Mouse (Mus musculus): ENCODE results near the gene Myh4. TPM values are rescaled to one million over a fixed set of nuclear protein-coding genes. Genes with fewer than 3 reads are reported as not detected.

Myh4 gene
- polyA plus RNA-seq, 1 experiment from 2014 or later = not detected

DNA sequence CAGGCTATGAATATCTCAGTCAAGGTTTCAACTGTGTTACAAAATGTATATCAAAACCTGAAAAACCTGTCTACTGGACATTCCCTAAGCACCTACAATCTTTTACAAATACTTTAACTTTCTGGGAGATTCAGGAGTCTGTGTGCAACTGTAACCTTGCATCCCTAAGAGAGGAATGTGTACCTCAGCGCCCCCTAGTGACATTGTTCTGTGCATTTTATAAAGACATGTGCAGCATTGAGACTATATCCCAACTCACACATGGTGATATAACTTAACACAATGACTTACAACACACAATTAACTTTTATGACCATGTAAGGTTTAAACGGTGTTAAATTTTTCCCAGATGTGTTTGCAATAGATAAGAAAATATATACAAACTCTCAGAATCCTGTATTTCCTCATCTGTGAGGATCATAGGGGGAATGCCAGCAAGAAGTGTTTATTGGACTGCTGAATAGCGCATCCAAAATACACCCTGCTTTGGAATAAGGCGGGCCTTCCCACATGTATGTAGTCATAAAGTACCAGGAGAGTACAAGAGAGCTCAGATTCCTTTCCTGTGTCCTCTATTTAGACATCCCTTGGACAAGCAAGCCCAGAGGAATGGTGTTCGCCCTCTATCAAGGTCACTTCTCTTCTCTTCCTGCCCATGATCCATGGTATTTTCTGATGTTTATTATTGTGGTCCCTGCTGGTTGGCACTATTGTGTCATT is 2.0 kb upstream of the Myh4 start:
- Histone ChIP-seq H3K4me3 (replicated peaks) (no peak overlapping the region), H3K9ac (no peak overlapping the region), H3K9me3 (replicated peaks) (no peaks in the 10 kb centered on the region), H3K4me1 (replicated peaks) (no peaks in the 10 kb centered on the region), H3K36me3 (no peaks in the 10 kb centered on the region), H3K27ac (no peak overlapping the region), H3K4me2 (no peak overlapping the region), H3K27me3 (no peaks in the 10 kb centered on the region)
- 43% methylated on average over 5 of the region's 5 CpGs for WGBS (ENCODE audit: insufficient replicate concordance)
- DNase-seq = no peak
- no peak for ATAC-seq (ENCODE audit: low read depth)

DNA sequence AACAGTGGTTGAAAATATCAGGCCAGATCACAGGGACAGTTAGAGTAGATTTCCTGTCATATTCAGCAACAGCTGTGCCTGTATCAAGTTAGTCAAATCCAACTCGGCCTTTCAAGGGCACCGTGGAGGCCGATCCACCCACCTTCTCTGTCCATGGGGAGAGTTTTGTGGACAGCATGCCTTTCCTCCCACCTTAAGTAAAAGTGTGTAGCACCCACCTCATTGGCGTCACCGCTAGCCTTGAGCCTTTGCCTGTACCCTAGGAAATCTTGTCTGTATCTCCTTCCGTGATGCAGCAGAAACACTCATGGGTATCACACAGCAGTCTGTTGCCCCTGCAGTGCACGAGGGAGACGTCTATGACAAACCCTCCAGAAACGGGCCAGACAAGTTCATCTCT is 1.0 kb upstream of the Myh4 start:
- no peak overlapping the region for H3K9ac ChIP-seq
- H3K4me2 ChIP-seq = no peak overlapping the region
- H3K4me1 ChIP-seq (replicated peaks) = no peaks in the 10 kb centered on the region
- 71% methylated on average over 9 of the region's 9 CpGs for WGBS (ENCODE audit: insufficient replicate concordance)
- ATAC-seq (ENCODE audit: low read depth) (no peak), DNase-seq (no peak)
- no peaks in the 10 kb centered on the region for H3K36me3 ChIP-seq
- H3K4me3 ChIP-seq (replicated peaks) = no peak overlapping the region
- H3K27ac ChIP-seq = no peak overlapping the region
- no peaks in the 10 kb centered on the region for H3K9me3 ChIP-seq (replicated peaks)
- H3K27me3 ChIP-seq = no peaks in the 10 kb centered on the region

DNA sequence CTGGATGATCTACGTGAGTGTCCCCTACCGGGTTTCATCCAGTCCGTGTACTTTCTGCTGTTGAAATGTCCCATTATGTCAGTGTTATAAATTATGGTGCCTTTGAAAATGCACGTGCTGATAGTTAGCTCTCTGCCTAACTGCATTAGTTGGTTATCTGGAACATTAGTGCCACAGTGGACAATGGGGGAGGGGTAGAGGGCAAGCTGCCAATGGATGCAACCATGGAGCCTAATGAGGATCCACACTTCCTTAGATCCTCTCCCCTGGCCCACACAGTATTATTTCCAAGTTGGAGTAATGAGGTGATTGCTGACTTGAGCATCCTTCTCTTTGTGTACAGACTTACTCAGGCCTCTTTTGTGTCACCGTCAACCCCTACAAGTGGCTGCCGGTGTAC is 3.2 kb downstream of the Myh4 start:
- 74% methylated on average over 6 of the region's 6 CpGs for WGBS (ENCODE audit: insufficient replicate concordance)
- H3K36me3 ChIP-seq = no peaks in the 10 kb centered on the region
- DNase-seq = no peak

DNA sequence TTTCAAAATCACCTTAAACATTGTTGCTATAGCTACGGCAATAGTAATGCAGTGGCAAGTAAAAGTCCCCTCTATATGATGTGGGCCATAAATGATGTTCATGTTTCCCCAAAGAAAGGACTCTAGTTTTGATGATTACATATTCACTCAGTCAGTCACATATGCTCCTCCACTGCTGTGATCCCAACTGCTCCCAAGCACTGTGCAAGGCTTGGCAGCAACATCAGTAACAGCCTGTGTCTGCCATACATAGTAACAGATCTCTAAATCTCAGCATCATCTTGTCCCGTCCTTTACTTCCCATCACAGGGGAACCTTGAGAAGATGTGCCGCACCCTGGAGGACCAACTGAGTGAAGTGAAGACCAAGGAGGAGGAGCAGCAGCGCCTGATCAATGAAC is 15.9 kb downstream of the Myh4 start:
- H3K9ac ChIP-seq = no peak overlapping the region
- H3K36me3 ChIP-seq = no peaks in the 10 kb centered on the region
- H3K9me3 ChIP-seq (replicated peaks) = no peaks in the 10 kb centered on the region
- WGBS (ENCODE audit: insufficient replicate concordance) = 70% methylated on average over 4 of the region's 4 CpGs
- H3K27me3 ChIP-seq = no peaks in the 10 kb centered on the region
- no peak for DNase-seq
- no peak overlapping the region for H3K4me2 ChIP-seq
- no peak overlapping the region for H3K4me3 ChIP-seq (replicated peaks)
- H3K4me1 ChIP-seq (replicated peaks) = no peaks in the 10 kb centered on the region
- no peak overlapping the region for H3K27ac ChIP-seq
- ATAC-seq (ENCODE audit: low read depth) = no peak

More for the DNA sequence above, 3.2 kb downstream of the Myh4 start:
- no peak overlapping the region for H3K9ac ChIP-seq
- no peaks in the 10 kb centered on the region for H3K9me3 ChIP-seq (replicated peaks)
- H3K4me2 ChIP-seq = no peak overlapping the region
- H3K4me1 ChIP-seq (replicated peaks) = no peaks in the 10 kb centered on the region
- ATAC-seq (ENCODE audit: low read depth) = no peak
- no peak overlapping the region for H3K4me3 ChIP-seq (replicated peaks)
- H3K27ac ChIP-seq = no peak overlapping the region
- H3K27me3 ChIP-seq = no peaks in the 10 kb centered on the region

DNA sequence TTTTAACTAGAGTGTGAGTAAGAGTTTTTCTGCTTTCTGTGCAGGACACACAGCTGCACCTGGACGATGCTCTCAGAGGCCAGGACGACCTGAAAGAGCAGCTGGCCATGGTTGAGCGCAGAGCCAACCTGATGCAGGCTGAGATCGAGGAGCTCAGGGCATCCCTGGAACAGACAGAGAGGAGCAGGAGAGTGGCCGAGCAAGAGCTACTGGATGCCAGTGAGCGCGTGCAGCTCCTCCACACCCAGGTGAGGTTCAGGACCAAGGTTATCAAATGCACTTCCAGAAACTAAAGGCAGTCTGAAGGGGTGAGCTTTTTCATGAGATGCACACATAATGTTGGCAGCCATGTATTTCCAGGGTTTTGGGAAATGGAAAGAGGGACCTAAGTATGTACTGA is 19.2 kb downstream of the Myh4 start:
- Histone ChIP-seq H3K4me3 (replicated peaks) (no peak overlapping the region), H3K36me3 (no peaks in the 10 kb centered on the region), H3K4me2 (no peak overlapping the region), H3K27ac (no peak overlapping the region), H3K9me3 (replicated peaks) (no peaks in the 10 kb centered on the region), H3K4me1 (replicated peaks) (no peaks in the 10 kb centered on the region), H3K9ac (no peak overlapping the region), H3K27me3 (no peaks in the 10 kb centered on the region)
- DNase-seq (no peak), ATAC-seq (ENCODE audit: low read depth) (no peak)
- WGBS (ENCODE audit: insufficient replicate concordance) = 57% methylated on average over 7 of the region's 7 CpGs

DNA sequence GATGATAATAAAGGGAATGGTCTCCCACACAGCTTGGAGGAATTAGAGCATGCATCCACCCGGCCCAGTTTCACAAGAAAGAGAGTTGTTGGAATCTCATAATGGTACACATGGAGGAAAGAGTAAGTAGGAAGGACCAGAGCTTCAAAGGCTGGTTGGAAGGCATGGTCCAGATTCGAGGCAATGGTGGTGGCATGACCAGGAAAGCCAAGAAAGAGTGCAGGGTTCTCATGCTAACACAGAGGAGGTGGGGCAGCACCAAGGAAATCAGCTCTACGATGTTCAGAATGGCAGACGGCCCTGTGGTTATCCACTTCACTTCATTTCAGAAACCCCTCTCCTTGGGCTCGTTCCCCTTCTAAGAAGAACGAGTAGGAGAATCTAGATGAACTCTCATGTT is 23.1 kb downstream of the Myh4 start:
- no peaks in the 10 kb centered on the region for H3K36me3 ChIP-seq
- H3K27ac ChIP-seq = no peak overlapping the region
- H3K9me3 ChIP-seq (replicated peaks) = no peaks in the 10 kb centered on the region
- WGBS (ENCODE audit: insufficient replicate concordance) = 52% methylated on average over 6 of the region's 6 CpGs
- no peak overlapping the region for H3K9ac ChIP-seq
- no peaks in the 10 kb centered on the region for H3K27me3 ChIP-seq
- no peaks in the 10 kb centered on the region for H3K4me1 ChIP-seq (replicated peaks)
- no peak overlapping the region for H3K4me3 ChIP-seq (replicated peaks)
- ATAC-seq (ENCODE audit: low read depth) (no peak), DNase-seq (no peak)
- H3K4me2 ChIP-seq = no peak overlapping the region

DNA sequence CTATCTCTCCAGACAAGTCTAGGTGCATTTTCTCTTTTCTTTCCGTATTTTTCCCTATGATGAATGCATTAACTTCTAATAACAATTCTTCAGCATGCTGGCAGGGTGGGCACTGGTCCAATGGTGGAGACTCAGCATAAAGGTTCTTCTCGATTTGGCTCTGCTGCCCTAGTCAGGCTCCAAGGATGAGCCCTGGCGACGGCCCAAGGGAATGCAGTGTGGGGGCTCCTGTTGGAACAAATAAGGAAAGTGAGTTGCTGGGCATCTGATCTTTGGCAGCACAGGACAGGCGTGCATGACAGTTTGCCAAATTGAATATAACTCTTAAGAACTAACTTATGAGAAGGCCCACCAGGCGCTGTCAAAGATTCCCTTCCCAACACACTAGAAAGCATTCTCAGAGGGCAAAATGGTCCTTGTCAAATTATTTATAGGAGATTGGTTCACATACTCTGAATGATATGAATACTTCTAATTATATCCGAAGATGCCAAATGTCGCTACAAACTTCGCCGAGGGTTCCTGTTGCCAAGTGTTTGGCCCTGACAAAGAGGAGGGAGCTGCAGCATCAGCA is 38.9 kb downstream of the Myh4 start, which contains the start of gene Myh8:
Myh8 (plus strand) TSS at position 524 of the 574 bp plus-strand sequence.
- Histone ChIP-seq H3K4me3 (replicated peaks) (no peak within 1 kb of the TSS), H3K36me3 (no peaks in the 10 kb centered on the region), H3K27ac (no peak within 1 kb of the TSS), H3K4me1 (replicated peaks) (no peaks in the 10 kb centered on the region), H3K9me3 (replicated peaks) (no peaks in the 10 kb centered on the region), H3K9ac (no peak within 1 kb of the TSS), H3K4me2 (no peak within 1 kb of the TSS), H3K27me3 (no peaks in the 10 kb centered on the region)
- ATAC-seq (ENCODE audit: low read depth) (no peak), DNase-seq (no peak)
- 70% methylated on average over 10 of the region's 10 CpGs for WGBS (ENCODE audit: insufficient replicate concordance)

DNA sequence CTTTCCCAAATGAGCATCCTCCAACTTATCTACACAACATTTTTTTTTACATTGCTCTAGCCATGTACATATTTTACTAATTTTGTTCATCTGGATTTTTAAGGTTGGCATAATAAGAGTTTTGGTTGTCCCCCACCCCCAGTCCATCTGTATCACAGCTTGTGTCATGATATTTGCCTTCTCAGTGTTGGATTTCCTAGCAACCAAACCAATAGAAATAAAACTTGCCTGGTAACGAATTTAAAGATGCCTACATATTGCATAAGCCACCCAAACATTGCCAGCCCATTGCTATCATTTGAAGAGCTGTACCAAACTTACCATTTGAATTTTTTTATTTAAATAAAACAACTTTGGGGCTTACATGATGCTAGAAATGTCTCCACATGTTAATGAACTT is 55.6 kb downstream of the Myh4 start:
- ATAC-seq (ENCODE audit: low read depth) = no peak

More for the DNA sequence above, 55.6 kb downstream of the Myh4 start:
- H3K36me3 ChIP-seq = no peaks in the 10 kb centered on the region
- DNase-seq = no peak
- H3K27me3 ChIP-seq = no peaks in the 10 kb centered on the region
- H3K9me3 ChIP-seq (replicated peaks) = peaks cover 5% of the 10 kb centered on the region; the same call in 1 of the 2 replicates
- H3K4me3 ChIP-seq (replicated peaks) = no peak overlapping the region
- H3K4me1 ChIP-seq (replicated peaks) = no peaks in the 10 kb centered on the region
- WGBS (ENCODE audit: insufficient replicate concordance) = 25% methylated on average over 1 of the region's 1 CpGs
- H3K27ac ChIP-seq = no peak overlapping the region
- H3K9ac ChIP-seq = no peak overlapping the region
- no peak overlapping the region for H3K4me2 ChIP-seq

Other genes starting within 250 kb of the Myh4 start
- 1.5 and 2.0 TPM in 2 replicates for gene Tmem220, start 212.9 kb upstream of the Myh4 start, polyA plus RNA-seq (2015; fragmentation: Nextera tagmentation; extraction: Ambion mirVana)
- 10.7 and 14.0 TPM in 2 replicates for gene Adprm, start 185.4 kb upstream of the Myh4 start, polyA plus RNA-seq (2015; fragmentation: Nextera tagmentation; extraction: Ambion mirVana)
- 8.2 and 10.6 TPM in 2 replicates for gene Sco1, start 185.4 kb upstream of the Myh4 start, polyA plus RNA-seq (2015; fragmentation: Nextera tagmentation; extraction: Ambion mirVana)
- gene Myh3, start 159.7 kb upstream of the Myh4 start, polyA plus RNA-seq (2015; fragmentation: Nextera tagmentation; extraction: Ambion mirVana) = 1.6 and 1.8 TPM in 2 replicates
- not detected in 2 replicates for gene Myh2, start 67.0 kb upstream of the Myh4 start, polyA plus RNA-seq (2015; fragmentation: Nextera tagmentation; extraction: Ambion mirVana)
- gene Myh1, start 38.0 kb upstream of the Myh4 start, polyA plus RNA-seq (2015; fragmentation: Nextera tagmentation; extraction: Ambion mirVana) = 0.02 and 0.06 TPM in 2 replicates
- gene Myh8, start 39.1 kb downstream of the Myh4 start, polyA plus RNA-seq (2015; fragmentation: Nextera tagmentation; extraction: Ambion mirVana) = 0.67 and 0.88 TPM in 2 replicates
- not detected in 2 replicates for gene Myh13, start 83.6 kb downstream of the Myh4 start, polyA plus RNA-seq (2015; fragmentation: Nextera tagmentation; extraction: Ambion mirVana)
- gene Gas7, start 217.4 kb downstream of the Myh4 start, polyA plus RNA-seq (2015; fragmentation: Nextera tagmentation; extraction: Ambion mirVana) = 1.5 TPM in 2 replicates

Measured in liver, embryonic 13.5 days (tissue).